Mouse (Mus musculus): ENCODE measurements around the gene Ccdc15. TPM values are rescaled to one million over a fixed set of nuclear protein-coding genes. Genes with fewer than 3 reads are reported as not detected.
"Not testable (repeated sequence)": the region's sequence is repeated elsewhere in the genome, so short reads cannot be mapped to it uniquely, and the experiment has no call there.

Gene Ccdc15
- total RNA-seq, 2 experiments from 2014 or later = 1.7 to 2.5 TPM

DNA sequence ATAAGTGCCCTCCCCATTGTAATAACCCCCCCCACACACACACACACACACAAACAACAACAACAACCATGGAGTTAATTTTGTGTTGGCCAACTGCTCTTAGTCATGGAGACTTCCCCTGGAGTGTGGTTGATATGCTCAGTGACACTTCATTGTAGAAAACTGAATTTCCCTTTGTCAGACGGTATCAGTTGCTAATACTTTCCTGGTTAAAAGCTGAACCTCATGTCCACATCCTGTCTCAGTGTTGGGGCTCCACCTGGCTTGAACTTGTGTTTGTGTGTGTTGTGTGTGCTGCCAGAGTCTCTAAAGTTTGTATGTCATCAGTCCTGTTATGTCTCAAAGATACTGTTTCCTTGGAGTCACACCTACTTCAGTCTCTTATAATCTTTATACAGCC is 6.3 kb upstream of the Ccdc15 start:
- no peak for DNase-seq (ENCODE audit: low spot score in 2 of 2)

DNA sequence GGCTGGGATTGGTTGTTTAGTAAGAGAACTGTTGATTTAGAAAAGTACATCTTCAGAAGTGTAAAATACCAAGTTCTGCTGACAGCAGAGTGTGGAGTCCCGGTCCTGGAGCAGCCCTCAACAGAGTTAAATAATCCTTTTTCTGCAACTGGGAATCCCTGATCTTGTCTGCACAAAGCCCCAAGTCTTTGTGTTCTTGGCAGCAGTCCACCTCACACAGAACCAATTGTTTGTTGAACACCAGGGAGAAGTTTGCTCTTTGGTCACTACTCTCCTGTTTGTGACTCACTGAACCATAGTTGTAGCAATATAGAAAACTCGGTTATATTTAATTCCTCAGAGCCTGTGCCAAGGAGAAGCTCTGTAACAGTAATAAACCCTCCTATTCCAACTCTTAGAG is 3.0 kb upstream of the Ccdc15 start:
- DNase-seq (ENCODE audit: low spot score in 2 of 2) = no peak

DNA sequence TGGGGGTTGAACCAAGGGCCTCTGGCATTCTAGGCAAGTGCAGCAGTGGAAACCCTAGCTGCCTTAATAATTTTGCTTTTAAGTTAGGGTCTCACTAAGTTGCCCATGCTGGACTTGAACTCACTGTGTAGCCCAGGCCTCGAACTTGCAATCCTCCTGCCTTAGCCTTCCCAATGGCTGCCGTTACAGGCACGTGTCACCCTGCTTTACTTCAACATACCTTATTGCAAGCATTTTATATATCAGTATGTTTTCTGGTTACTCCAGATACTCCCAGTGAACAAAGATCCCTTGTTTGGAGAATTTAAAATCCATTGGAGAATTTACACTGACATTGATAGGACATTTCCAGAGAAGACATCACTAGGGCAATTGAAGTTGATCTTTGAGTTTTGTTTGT is 818 bp upstream of the Ccdc15 start:
- DNase-seq (ENCODE audit: low spot score in 2 of 2) = no peak

DNA sequence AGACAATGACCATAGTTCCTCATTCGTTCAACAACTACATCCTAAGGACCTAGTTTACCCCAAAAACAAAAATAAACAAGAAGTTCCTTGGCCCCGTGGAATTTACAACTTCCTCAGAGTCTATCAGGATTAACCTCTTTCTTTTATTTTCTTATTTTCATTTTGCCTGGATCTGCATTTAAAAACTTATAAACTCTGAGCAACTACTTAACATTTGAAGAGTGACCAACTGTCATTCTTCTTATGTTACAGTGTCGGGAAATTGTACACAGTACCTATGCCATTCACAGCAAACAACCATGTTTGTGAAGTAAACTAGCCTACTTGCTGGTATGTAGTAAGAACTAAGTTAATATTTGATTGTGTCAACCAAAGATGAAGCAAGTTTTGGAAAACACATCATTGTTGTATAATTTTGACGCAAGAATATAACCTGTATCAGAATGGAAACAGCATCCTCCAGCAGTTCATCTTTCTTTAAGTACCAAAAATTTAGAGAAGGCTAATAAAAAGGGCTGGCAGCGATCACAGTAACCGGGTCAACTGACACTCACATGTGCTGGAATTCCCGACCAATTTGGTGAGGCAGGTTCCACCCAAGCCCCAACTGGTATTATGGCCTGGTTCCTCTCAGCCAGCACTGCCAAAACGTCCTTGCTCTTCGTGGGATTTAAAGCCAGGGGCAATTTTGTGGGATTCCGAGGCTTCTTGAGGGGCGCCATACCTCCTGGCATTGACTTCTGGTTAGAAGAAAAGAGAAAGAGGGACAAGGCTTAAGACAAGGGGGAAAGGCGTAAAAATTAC is 846 bp downstream of the Ccdc15 start:
- no peak for DNase-seq (ENCODE audit: low spot score in 2 of 2)

DNA sequence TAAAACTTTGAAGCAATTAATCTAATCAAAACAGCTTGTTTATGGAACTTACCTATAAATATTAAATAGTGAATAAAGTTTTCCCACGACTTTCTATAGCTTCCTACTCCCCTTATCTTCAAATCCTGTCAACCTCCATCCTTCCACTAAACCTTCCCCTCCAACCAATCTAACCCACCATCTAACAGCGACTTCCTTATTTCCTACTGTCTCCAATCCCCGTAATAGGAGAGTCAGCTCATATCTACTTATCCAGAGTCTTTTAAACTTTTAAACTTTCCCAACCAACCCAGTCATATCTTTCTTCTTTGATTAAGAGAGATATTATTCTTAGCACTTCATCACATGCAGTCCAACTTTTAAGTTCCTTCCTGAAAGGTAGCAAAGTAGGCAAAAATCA is 2.8 kb downstream of the Ccdc15 start:
- no peak for DNase-seq (ENCODE audit: low spot score in 2 of 2)

DNA sequence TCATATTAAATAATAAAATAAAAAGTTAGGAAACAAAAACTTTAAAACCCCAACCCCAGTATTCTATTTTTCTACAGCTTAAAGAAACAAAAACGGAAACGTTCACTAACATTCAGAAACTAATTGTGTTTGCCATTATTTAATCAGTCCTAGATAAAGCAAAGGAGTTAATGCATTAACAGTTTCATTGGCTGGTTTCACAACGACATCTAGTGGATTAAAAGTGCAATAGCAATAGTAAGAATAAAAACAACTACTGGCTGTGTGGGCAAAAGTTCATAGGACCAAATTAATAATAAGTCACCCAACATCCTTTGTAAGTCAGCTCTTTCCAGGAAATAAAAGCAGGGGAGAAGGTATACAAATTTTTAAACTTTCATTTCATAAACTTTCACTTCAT is 18.8 kb downstream of the Ccdc15 start:
- DNase-seq (ENCODE audit: low spot score in 2 of 2) = peak in 1 of 2 experiments; percentile 17

DNA sequence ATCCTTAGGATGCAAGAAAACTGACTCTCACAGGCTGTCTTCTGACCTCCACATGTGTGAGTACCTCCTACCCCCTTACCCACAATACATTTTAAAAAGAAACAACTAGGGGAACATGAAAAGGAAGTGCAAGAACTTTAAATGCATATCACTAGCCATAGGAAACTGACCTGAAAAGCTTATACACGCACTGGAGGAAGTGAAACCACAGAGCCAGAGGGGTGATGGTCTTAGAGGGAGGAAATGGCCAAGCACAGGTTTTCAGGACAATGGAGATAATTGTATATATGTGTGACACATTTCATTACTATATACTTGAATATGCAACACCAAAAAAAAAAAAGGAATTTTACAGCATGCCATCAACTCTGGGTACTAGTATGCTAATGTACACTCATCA is 46.5 kb downstream of the Ccdc15 start:
- no peak for DNase-seq (ENCODE audit: low spot score in 2 of 2)

DNA sequence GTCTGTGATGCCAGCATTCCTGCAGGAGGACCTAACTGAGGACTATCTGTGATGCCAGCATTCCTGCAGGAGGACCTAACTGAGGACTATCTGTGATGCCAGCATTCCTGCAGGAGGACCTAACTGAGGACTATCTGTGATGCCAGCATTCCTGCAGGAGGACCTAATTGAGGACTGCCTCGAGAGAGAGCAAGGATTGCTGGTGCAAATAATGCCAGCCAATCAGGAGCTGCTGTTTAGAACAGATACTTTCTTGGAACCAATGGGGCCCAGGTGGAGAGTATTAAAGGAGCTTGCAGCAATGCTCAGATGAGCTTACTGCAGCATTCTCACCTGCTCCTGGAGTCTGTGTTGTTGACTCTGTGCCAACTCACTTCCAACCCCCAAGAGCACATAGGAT is 47.7 kb downstream of the Ccdc15 start:
- not testable (repeated sequence) for DNase-seq (ENCODE audit: low spot score in 2 of 2)

DNA sequence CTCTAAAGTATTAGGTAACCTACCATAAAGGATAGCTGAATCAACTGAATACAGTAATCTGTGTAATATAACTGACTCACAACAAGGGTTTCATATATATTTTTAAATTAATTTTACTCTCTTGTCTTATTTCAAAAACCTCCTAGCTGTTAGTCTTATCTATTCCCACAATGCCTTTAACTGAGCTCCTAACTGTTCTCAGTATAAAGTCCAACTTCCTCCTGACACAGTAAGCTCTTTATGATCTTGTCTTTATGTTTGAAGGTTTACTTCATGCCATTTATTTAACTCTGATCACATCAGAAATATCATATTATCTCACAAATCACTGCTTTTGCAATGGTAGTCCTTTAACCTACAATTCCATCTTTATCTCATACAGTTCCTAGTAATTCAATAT is 52.6 kb downstream of the Ccdc15 start:
- DNase-seq (ENCODE audit: low spot score in 2 of 2) = no peak

DNA sequence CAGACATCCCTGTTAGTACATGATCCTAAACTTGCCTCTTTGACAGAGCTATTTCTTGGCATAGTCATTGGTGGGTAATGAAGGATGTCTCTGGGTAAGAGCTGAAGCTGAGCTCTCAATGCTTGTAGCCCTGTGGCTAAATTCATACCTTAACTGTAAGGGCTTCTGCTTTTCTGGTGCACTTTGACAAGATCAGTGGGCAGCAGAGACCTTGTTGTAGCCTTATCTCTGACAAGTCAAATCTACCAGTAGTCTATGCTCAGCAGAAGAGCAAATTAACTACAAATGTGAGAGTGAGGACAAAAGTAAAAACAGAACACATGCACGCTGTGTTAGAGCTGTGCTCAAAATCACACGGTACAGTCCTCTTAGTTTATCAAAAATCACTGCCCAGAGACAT is 81.6 kb downstream of the Ccdc15 start:
- DNase-seq (ENCODE audit: low spot score in 2 of 2) = no peak

DNA sequence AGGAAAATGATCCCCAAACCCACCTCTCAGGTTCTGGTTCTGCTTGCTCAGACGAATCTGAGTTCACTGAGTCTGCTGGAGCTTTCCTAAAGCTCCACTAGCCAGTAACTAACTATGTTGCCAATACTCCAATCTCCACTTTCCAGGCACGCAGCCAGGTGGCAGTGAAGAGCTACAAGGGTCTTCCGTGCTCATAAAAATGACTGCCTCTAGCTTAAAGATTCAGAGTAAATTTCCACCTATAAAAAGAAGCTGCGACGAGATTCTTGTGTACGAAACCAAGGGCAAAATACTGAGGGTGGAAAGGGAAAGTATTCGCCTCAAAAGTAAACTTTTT is 92.4 kb downstream of the Ccdc15 start:
- peak in 1 of 2 experiments; percentile 59 for DNase-seq (ENCODE audit: low spot score in 2 of 2)

DNA sequence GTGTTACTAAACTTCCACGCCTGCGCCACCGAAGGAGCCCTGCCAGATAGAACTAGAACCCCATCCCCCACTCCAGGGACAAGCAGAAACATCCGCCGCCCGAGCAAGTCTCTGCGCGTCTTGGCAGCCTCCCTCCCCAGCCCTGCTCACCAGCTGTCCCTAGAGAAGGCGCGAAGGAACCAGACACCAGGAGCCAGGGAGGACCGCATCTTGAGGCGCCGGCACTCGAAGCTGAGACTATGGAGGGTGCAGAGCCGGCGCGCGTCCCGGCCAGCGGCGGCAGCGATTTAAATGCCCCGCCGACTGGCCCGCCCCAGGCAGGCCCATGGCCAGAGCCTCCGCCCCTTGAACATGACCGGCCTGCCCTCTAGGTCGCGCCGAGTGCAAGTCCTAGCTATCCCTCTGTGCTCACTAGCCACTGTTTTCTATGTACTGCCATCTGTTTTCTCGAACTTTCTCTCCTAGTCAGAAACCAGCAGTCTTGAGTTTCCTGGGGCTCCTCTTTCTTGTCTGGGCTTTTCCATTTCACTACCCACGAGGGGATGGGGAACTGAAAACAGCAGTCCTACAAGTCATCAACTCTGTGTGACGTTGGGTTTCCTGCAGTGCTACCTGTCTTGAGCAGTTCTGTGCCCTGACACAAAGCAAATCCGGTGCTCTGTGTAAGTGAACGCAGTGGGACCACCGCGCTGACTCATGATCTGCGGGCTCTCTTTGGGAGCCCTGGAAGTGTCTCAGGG is 92.9 kb downstream of the Ccdc15 start, which contains the start of gene Slc37a2:
Slc37a2 (minus strand) TSS at position 590 of the 740 bp plus-strand sequence.
- peak; percentile 77 to 84 for DNase-seq (ENCODE audit: low spot score in 2 of 2)

DNA sequence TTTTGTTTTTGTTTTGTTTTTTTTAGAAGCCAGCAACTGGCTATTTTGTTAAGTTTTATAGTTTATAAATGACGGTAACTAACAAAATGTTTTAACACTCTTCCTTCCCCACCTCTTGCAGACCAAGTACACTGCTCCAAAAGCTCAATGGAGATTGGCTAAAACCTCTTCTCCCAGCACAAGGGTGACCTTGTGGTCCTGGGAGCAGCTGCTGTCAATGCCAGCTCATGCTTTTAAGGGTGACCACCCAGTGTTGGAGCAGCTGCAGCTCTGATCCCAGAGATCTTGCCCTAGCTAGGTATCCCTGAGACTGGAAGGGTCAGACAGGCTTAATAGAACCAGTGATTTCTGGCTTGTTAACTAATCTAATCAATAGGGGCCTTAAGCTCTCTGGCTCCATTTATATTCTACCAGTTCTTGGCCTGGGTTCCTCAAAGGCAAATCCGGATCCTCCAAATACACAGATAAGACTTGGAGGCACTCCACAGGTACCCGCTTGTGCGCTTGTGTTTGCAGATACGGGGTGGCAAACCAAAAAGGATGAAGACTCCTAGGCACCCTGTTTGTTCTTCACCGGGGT is 93.6 kb downstream of the Ccdc15 start:
- no peak for DNase-seq (ENCODE audit: low spot score in 2 of 2)

DNA sequence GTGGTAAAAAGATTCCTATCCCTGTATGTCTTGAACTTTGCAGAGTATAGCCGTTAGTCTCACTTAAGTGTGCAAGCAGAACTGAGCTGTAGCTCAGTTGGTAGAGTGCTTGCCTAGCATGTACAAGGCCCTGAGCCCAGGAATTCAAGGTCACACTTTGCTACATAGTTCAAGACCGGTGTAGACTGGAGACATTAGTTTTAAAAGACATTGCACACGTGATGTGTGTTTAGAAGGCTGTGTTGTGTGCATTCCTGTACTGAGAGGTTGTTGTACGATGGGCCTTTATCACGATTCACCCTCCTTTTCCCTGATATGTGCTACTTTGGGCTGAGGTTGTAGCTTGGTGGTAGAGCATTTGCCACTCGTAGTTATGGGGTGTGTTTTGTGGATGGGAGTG is 97.6 kb downstream of the Ccdc15 start:
- no peak for DNase-seq (ENCODE audit: low spot score in 2 of 2)

DNA sequence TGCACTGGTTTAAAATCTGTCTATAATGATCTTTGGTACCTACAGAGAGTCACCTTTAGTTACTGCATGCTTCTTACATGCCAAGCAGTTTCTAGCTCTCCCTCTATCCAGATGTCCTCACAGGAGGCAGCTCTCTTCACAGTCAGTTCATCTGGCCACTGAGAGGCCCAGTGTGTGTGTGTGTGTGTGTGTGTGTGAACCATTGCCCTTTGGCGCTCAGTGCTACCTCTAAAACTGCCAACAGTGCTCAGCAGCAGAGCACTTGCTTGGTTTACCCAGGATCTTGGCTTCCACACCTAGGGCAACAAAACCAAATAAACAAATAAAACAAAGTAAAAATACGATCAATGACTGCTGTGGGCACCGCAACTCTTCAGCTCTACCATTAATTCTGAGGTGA is 98.3 kb downstream of the Ccdc15 start:
- no peak for DNase-seq (ENCODE audit: low spot score in 2 of 2)

DNA sequence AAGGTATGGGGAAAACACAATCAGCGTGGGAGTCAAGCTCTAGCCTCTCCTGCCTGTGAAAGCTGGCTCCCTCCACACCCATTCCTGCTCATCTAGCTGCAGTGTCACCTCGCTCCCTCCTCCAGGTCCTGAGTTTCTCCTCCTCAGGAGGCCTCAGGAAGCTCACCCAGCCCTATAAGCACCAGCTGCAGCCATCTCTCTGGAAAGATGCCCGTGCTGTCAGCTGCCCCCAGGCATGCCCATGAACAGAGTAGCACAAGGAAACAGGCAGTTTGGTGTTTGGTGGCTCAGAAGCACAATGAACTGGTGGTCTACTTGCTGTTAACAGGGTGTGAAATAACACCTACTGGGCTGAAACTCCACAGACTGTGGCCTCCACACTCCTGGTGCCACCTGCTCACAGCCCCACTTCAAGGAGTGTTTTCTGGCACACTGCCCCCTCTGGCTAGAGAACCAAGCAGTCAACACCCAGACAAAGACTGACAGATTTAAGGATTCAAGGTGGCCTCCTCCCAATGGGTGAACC is 99.8 kb downstream of the Ccdc15 start:
- DNase-seq (ENCODE audit: low spot score in 2 of 2) = peak in 1 of 2 experiments; percentile 20

DNA sequence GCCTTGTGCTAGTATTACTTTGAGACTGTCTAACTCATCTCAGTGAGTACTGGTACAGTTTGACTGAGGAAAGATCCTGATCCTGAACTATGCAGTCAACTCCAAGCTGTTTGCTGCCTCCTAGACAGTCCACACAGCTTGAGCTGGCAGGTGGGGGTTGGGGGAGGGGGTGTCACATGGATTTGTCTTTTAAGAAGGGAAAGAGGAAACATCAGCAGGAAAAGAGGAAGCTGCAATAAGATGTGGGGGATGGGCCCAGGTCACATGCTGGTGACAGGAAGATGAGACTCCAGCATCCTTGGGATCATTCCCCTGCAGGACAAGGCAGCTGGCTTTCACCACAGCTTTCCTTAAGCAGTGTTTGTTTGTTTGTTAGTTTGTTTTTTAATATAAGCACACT is 100.8 kb downstream of the Ccdc15 start:
- no peak for DNase-seq (ENCODE audit: low spot score in 2 of 2)

DNA sequence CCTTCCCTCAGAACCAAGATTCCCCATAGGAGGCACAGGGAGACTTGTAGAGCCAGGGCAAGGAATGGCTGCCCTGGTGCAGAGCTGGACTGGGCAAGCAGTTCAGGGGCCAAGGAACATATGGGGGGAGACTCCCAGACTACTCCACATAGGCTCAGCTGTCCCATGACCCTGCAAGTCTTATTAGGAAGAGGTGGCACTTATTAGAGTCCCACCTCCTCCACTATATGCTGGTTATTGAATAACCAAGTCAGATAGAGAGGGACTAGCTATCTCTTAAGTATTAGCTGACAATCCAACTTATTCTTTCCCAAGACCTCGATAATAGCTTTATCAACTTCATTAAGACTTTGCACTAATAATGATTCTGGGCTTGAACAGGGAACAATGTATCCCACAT is 102.4 kb downstream of the Ccdc15 start:
- no peak for DNase-seq (ENCODE audit: low spot score in 2 of 2)

DNA sequence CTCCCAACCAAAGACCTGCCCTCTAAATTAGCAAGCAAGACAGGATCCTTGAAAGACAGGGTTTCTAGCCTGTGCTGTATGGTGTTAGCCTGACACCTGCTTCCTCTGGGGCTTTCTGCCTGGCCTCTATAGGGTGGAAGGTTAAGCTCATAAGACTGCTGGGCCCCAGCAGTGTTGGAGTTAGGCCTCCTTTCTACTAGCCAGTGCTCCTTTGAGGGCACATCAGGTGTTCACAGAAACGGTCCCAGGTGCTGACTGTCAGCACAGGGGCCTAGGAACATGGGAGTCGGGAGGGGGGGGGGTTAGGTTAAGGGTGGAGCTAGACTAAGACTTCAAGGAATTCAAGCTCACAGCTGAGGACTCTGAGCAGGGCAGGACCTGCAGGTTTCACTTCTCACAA is 102.8 kb downstream of the Ccdc15 start:
- no peak for DNase-seq (ENCODE audit: low spot score in 2 of 2)

DNA sequence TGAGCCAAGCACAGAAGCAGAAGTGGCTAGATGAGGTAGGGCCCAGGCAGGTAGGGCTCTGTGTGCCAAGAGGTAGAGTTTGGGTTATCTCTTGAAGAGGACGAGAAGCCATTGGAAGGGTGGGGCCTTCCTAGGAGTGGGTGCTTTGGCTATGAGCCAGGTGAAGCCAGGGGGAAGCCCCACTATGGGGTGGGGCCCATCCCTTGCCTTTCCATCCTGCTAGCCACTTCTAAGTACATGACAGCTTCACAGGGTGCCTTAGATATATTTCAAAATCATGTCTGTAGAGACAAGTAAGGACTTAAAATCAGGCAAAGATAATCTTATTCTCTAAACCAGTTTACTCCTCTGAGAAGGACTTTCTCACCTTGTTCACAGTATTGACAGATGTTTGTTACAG is 103.6 kb downstream of the Ccdc15 start:
- no peak for DNase-seq (ENCODE audit: low spot score in 2 of 2)

DNA sequence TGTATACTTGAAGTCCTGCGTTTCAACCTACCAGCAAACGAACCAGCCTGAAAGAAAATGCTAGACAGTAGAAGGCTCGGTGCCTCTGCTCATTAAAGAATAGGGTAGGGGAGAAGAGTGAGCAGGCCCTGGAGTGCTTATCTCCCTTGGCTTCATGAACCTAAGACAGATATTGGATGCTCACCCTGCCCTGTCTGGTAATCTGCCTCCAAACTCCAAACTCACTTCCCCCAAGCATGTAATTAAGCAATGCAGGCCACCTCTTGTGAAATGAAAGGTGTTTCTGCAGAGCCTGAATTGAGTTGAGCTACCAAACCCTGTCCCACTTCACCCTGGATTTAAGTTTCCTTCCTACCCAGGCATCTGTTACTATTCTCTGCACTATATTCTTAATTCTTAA is 105.5 kb downstream of the Ccdc15 start:
- DNase-seq (ENCODE audit: low spot score in 2 of 2) = no peak
